Mouse (Mus musculus): ENCODE data around the gene Zcchc2. TPM values are rescaled to one million over a fixed set of nuclear protein-coding genes. Genes with fewer than 3 reads are reported as not detected.
A peak's percentile ranks its signal among the peaks of the same experiment; 100 is the strongest.

Gene Zcchc2
- polyA plus RNA-seq, 1 experiment, result 3.8 TPM

GRCm38 (mm10) chr1:106030886-106031285 is 40.7 kb downstream of the Zcchc2 start:
- Histone ChIP-seq H3K4me3 (replicated peaks) (no peak overlapping the region), H3K36me3 (replicated peaks; ENCODE audit: low read length) (peaks cover 94% of the 10 kb centered on the region), H3K4me1 (peaks cover 64% of the 10 kb centered on the region), H3K27me3 (replicated peaks) (no peaks in the 10 kb centered on the region), H3K9me3 (no peaks in the 10 kb centered on the region)
- TF ChIP-seq GATA1 (IDR thresholded peaks at IDR 0.05; ENCODE audit: borderline replicate concordance, low read length) (no peak), FLI1 (IDR thresholded peaks at IDR 0.05; ENCODE audit: low read length) (no peak)

DNA sequence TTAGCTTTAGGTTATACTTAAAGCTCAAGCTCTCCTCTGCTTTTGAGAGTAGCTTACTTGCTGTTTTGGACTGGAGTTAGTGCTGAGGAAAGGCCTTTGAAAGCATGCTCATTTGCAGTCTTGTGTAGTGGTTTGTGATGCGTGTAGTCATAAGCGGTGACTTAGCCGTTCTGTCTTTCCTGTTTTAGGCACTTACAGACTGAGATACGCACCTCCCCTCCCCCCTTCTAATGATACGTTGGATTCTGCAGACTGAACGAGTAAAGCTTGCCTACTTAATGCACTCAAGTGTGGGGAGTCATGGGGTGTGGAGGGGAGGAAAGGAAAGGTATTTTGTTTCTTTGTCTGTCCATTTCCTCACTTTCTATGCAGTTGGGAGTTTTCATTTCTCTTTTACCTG is 41.7 kb downstream of the Zcchc2 start:
- TF ChIP-seq FLI1 (IDR thresholded peaks at IDR 0.05; ENCODE audit: low read length) (no peak), GATA1 (IDR thresholded peaks at IDR 0.05; ENCODE audit: borderline replicate concordance, low read length) (no peak)
- Histone ChIP-seq H3K36me3 (replicated peaks; ENCODE audit: low read length) (peaks cover 90% of the 10 kb centered on the region), H3K4me3 (replicated peaks) (peak overlapping the region; percentile 44), H3K4me1 (peaks cover 73% of the 10 kb centered on the region), H3K27me3 (replicated peaks) (no peaks in the 10 kb centered on the region), H3K9me3 (no peaks in the 10 kb centered on the region)

DNA sequence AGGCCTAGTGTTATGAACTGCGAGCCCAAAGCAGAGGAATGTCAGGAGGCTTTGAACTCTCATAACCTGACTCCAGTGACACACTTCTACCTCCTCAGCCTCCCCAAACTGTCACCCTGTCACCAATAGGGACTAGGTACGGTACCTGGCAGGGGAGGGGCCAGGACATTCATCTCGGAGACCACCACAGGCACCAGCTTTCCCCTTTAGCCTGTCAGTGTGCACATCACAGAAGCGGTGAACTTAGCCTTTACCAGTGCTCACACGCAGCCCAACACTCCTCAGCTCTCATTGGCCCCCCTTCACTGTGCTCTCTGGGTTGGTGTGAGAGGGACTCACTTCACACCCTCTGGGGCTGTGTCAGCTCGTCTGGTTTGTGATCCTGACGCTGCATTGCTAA is 44.6 kb downstream of the Zcchc2 start:
- H3K27me3 ChIP-seq (replicated peaks), result no peaks in the 10 kb centered on the region
- peak overlapping the region; percentile 29 for H3K4me3 ChIP-seq (replicated peaks)
- TF ChIP-seq FLI1 (IDR thresholded peaks at IDR 0.05; ENCODE audit: low read length) (no peak), GATA1 (IDR thresholded peaks at IDR 0.05; ENCODE audit: borderline replicate concordance, low read length) (no peak)
- peaks cover 65% of the 10 kb centered on the region for H3K4me1 ChIP-seq
- H3K36me3 ChIP-seq (replicated peaks; ENCODE audit: low read length), result peaks cover 76% of the 10 kb centered on the region
- H3K9me3 ChIP-seq, result no peaks in the 10 kb centered on the region

- H3K9me3 ChIP-seq, result no peaks in the 10 kb centered on the region
- TF ChIP-seq GATA1 (IDR thresholded peaks at IDR 0.05; ENCODE audit: borderline replicate concordance, low read length), result no peak
- no peak for TF ChIP-seq FLI1 (IDR thresholded peaks at IDR 0.05; ENCODE audit: low read length)
- H3K4me1 ChIP-seq, result peaks cover 43% of the 10 kb centered on the region
- no peak overlapping the region for H3K4me3 ChIP-seq (replicated peaks)
- H3K27me3 ChIP-seq (replicated peaks), result no peaks in the 10 kb centered on the region
- H3K36me3 ChIP-seq (replicated peaks; ENCODE audit: low read length), result peaks cover 66% of the 10 kb centered on the region
Observed at GRCm38 (mm10) chr1:106036861-106037599, 46.8 kb downstream of the Zcchc2 start.

GRCm38 (mm10) chr1:106039326-106039725 is 49.1 kb downstream of the Zcchc2 start:
- Histone ChIP-seq H3K27me3 (replicated peaks) (no peaks in the 10 kb centered on the region), H3K4me1 (peaks cover 32% of the 10 kb centered on the region), H3K36me3 (replicated peaks; ENCODE audit: low read length) (peaks cover 48% of the 10 kb centered on the region), H3K9me3 (no peaks in the 10 kb centered on the region), H3K4me3 (replicated peaks) (no peak overlapping the region)
- TF ChIP-seq GATA1 (IDR thresholded peaks at IDR 0.05; ENCODE audit: borderline replicate concordance, low read length), result no peak
- no peak for TF ChIP-seq FLI1 (IDR thresholded peaks at IDR 0.05; ENCODE audit: low read length)

DNA sequence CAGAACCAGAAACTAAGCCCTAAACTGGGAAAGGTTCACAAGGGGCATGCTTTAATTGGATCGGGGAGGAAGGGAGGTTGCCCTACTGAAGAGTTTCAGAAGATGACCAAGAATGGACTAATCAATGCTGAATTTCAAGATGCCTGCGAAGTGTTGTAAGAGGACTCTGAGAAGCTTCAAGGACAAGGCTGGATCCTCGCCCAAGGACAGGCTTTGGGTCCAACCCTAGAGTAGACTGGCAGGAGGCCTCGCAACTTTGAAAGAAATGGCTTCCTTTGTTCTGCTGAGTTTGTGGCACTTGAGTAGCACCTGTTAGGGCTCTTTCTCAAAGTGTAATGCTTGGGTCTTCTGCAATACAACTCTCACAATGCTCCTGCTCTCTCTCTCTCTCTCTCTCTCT is 50.1 kb downstream of the Zcchc2 start:
- H3K4me1 ChIP-seq, result peaks cover 23% of the 10 kb centered on the region
- TF ChIP-seq GATA1 (IDR thresholded peaks at IDR 0.05; ENCODE audit: borderline replicate concordance, low read length) (no peak), FLI1 (IDR thresholded peaks at IDR 0.05; ENCODE audit: low read length) (no peak)
- no peaks in the 10 kb centered on the region for H3K27me3 ChIP-seq (replicated peaks)
- H3K36me3 ChIP-seq (replicated peaks; ENCODE audit: low read length), result peaks cover 39% of the 10 kb centered on the region
- no peak overlapping the region for H3K4me3 ChIP-seq (replicated peaks)
- H3K9me3 ChIP-seq, result no peaks in the 10 kb centered on the region

DNA sequence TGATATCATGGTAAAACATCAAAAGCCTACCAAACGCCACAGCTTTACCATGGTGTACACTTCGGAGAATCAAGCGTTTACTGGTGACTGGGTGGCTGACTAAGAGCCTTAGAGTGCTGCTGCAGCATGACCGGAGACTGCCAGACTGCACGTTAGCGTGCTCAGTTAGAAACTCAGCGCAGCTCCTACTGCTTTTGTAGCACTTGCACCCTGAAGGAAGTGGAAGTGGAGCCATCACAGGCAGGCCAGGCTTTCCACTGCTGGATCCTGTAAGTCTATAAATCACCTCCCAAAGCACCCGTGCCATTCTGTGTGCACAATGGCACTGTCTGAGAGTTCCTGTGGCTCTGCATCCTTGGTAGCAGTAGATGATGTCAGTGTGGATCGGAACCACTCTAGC is 52.0 kb downstream of the Zcchc2 start:
- H3K9me3 ChIP-seq, result no peaks in the 10 kb centered on the region
- TF ChIP-seq GATA1 (IDR thresholded peaks at IDR 0.05; ENCODE audit: borderline replicate concordance, low read length) (no peak), FLI1 (IDR thresholded peaks at IDR 0.05; ENCODE audit: low read length) (no peak)

DNA sequence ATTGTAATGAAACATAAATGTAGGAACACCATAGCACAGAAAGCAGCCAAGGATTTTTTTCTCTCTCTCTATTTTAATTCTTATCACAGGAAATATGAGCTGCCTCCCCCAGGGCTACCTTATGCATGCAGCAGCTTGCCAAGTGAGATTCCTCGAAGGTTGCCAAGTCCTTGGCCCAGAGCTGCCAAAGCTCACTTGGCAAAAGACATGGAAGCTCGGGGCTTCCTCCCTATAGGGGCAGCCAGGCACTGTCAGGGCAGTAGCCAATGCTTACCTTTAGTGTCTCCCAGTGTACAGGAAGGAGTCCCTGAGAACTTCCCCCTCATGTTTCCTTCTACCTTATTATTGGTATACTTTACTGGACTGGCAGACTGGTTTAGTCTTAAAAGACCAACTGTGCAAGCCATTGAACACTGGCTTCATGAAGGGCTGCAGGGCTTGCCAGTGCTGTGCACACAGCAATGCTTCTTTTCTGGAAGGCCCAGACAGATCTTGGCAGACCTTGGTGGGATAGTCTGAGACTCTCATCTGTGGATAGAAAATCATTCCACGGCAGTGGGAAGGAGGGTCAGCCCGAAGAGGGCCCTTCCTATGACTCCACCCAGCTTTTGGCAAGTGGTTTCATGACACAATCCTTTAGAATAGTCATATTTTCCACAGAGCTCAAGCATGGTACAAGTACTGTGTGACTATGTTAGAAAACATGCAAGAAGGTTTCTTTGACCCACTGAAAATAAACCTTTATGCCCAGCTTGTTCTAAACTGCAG is 53.0 kb downstream of the Zcchc2 start:
- Histone ChIP-seq H3K4me1 (peaks cover 3% of the 10 kb centered on the region; the same call in 1 of the 2 replicates), H3K9me3 (no peaks in the 10 kb centered on the region), H3K4me3 (replicated peaks) (no peak overlapping the region), H3K27me3 (replicated peaks) (no peaks in the 10 kb centered on the region), H3K36me3 (replicated peaks; ENCODE audit: low read length) (peaks cover 19% of the 10 kb centered on the region)
- TF ChIP-seq GATA1 (IDR thresholded peaks at IDR 0.05; ENCODE audit: borderline replicate concordance, low read length), result no peak
- no peak for TF ChIP-seq FLI1 (IDR thresholded peaks at IDR 0.05; ENCODE audit: low read length)

More for the DNA sequence above, 52.0 kb downstream of the Zcchc2 start:
- Histone ChIP-seq H3K4me1 (peaks cover 5% of the 10 kb centered on the region), H3K36me3 (replicated peaks; ENCODE audit: low read length) (peaks cover 30% of the 10 kb centered on the region), H3K27me3 (replicated peaks) (no peaks in the 10 kb centered on the region), H3K4me3 (replicated peaks) (no peak overlapping the region)

- TF ChIP-seq GATA1 (IDR thresholded peaks at IDR 0.05; ENCODE audit: borderline replicate concordance, low read length) (no peak), FLI1 (IDR thresholded peaks at IDR 0.05; ENCODE audit: low read length) (no peak)
- H3K27me3 ChIP-seq (replicated peaks), result no peaks in the 10 kb centered on the region
- no peaks in the 10 kb centered on the region for H3K36me3 ChIP-seq (replicated peaks; ENCODE audit: low read length)
- no peaks in the 10 kb centered on the region for H3K4me1 ChIP-seq
- peaks cover 3% of the 10 kb centered on the region; the same call in 1 of the 2 replicates for H3K9me3 ChIP-seq
- H3K4me3 ChIP-seq (replicated peaks), result no peak overlapping the region
Observed at GRCm38 (mm10) chr1:106049036-106049435, 58.8 kb downstream of the Zcchc2 start.

DNA sequence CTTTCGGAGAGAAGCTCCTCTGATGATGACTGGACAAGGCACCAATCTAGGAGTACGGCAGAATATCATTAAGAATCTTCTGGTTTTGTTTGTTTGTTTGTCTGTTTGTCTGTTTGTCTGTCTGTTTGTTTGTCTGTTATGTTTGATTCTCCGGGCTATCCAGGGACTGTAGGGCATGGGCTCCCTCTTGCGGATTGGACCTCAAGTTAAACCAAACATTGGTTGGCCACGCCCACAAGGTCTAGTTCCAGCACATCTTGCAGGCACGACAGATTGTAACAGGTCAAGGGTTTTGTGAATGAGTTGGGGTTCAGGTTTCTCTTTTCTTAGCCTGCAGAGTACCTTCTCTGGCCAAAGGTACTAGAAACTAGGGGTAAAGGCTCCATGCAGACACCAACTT is 64.8 kb downstream of the Zcchc2 start:
- TF ChIP-seq GATA1 (IDR thresholded peaks at IDR 0.05; ENCODE audit: borderline replicate concordance, low read length), result no peak
- no peak for TF ChIP-seq FLI1 (IDR thresholded peaks at IDR 0.05; ENCODE audit: low read length)
- Histone ChIP-seq H3K27me3 (replicated peaks) (peaks cover 2% of the 10 kb centered on the region), H3K4me3 (replicated peaks) (no peak overlapping the region), H3K36me3 (replicated peaks; ENCODE audit: low read length) (no peaks in the 10 kb centered on the region), H3K9me3 (peaks cover 3% of the 10 kb centered on the region; the same call in 1 of the 2 replicates), H3K4me1 (peaks cover 9% of the 10 kb centered on the region)

Data from megakaryocyte, embryonic 14.5 days (primary cell).